Mouse (Mus musculus): ENCODE measurements at regions not wholly inside any gene's neighbourhood (a gene's known extent, or its start where the extent isn't known, plus 50 kb on each side); places are given as distances from the start of the nearest gene placed in this dataset.
A peak's percentile ranks its signal among the peaks of the same experiment; 100 is the strongest.

DNA sequence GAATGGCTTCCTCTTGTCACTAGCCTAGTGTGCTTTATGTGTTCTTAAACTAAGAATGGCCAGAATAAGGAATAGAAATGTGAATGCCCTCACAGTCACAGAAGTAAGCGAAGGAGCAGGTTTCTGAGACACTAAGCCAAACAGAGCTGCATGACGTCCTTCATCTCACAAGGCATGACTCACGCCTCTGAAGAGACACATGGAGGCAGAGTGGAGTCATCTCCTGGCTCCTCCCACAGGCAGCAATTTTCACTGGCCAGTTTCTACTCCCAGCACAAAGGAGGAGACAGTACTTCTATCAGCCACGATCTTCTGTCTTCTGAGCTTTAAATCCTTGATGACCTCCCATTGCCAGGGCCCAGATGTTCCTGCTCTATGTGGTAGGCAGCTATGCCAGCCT, 291.3 kb upstream of the Rnf32 start:
- no peak for DNase-seq

DNA sequence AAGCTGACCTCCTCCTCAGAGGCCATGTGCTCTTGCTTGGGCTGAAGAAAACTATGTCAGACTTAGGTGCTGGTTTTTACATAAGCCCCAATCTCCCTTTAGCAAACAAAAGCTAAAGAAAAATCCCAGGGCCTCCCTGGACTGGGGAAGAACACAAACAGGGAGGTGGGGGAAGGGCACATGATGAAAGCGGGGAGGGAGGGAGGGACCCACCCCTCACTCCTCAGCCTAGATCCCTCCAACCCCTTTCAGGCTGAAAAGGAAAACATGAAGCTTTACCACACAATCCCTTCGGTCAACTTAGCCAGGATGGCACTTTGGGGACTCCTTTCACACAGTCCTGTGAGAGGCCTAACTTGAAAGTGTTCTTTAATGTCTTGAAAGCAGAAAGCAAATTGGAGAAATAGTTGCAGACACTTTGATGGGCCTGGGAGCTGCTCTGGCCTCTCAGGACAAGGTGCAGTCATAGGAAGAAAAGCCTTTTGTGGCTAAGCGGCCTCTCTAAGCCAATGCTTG, 291.9 kb upstream of the Rnf32 start:
- no peak for DNase-seq

DNA sequence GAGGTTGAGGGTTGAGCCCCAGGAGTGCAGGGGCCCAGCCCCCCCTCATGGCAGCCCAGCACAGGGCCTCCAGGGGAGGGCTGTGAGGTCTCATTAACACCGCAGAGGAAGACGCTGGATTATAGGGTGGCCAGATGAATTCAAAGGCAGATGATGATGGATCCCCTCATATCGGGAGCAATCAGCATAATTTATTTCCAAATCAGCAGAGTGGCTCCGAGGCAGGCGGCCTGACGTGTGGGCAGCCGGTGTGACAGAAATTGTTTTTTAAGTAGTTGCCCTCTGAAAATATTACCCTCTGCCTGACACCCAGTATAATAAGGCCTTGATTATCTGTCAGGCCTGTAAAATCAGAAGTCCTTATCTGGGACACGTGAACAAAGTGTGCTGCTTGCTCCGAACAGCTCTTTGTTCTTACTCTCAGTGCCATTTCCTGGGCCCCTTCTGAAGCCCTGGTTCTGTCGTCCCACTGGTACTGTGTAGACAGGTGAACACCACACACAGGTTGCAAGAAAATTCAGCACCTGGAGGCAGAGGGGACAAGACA, 303.0 kb upstream of the Rnf32 start:
- peak; percentile 16 for DNase-seq

DNA sequence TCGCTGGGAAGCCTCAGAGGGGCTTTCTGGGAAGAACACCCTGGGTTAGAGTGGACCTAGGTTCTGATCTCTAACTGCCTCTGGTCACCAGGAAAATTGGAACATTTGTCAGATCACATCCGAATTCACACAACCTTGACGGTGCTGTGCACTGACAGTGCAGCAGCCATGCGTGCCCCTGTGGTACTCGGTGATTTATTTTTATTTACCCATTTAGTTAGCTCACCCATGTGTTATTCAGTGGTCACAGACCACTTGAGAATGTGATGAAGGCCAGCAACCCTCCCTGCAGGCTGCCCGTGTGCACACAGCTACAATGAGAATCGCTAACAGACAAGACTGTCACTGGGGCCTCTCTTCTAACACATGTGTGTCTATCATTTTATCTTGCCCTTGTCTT, 303.8 kb upstream of the Rnf32 start:
- peak; percentile 12 for DNase-seq

DNA sequence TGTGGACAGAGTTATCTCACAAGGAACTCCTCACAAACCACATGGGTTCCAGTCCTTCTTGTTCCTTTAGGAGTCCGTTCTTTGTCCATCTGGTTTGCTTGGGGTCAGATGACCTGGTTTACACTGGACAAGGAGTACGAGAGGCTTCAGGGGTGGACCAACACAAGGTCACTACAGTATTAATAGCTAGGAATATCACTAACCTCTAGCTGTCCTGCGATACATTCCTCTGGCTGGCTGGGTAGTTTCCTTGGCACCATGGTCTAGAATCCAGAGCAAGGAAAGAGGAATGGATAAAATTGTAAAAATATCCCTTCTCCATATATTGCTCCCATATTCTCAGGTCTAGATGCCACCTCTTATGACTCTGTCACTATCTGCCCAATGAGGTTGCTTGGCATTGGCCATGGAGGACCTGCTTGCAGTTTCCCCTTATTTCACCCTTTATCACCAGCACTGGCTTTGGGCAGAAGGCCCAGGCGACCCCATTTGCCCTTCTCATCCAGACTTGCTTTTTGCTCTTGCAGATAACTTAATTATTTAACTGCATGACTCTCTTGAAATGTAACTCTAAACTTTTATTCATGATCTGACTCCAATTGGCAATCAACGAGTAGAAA, 310.9 kb upstream of the Rnf32 start:
- DNase-seq, result no peak

DNA sequence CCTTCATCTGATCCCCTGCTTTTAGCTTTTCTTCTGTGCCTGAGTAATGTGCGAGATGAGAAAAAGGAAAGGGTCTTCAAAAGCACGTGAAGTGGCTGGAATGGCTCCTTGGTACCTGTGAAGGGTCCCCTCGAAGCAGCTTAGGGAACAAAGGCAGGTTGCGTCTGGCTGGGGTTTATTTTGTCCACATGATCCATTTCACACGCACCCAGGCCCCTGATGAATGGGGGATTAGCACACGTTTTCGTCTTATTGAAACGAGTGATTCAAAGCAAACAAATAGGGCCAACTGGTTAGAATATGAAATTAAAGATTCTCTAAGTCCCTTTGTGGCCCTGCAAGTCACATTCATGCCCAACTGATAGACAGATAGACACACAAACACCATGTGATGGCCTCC, 319.6 kb upstream of the Rnf32 start:
- DNase-seq, result no peak

DNA sequence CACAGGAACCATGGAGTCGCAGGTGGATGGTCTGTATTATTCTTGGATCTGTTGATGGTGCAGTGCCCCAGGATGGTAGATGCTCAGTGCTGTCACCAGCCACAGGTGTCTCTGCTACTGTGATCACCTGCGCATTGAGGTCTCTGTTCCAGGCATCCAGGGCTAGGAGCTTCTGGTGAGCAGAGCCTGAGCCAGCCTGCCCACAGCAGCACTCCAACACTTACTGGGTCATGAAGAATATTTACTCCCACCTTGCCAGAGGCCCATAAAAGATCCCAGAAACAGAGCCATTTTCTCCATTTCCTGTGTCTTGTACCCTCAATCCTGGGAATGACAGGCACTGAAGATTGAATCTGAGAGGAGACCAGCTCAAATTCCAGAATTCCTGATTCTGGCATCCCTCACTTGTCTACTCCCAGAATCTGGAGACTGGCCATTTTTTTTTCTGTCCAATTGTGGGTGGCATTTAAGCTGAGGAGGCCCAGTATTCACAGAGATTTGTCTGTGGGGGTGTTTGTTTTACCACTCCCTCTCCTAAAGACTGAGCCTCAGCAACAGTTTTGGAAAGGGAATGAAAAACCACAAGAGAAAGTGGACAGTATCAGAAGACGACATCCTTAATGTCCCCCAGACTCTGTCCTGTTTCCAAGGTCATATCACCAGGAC, 322.1 kb upstream of the Rnf32 start:
- DNase-seq, result no peak

DNA sequence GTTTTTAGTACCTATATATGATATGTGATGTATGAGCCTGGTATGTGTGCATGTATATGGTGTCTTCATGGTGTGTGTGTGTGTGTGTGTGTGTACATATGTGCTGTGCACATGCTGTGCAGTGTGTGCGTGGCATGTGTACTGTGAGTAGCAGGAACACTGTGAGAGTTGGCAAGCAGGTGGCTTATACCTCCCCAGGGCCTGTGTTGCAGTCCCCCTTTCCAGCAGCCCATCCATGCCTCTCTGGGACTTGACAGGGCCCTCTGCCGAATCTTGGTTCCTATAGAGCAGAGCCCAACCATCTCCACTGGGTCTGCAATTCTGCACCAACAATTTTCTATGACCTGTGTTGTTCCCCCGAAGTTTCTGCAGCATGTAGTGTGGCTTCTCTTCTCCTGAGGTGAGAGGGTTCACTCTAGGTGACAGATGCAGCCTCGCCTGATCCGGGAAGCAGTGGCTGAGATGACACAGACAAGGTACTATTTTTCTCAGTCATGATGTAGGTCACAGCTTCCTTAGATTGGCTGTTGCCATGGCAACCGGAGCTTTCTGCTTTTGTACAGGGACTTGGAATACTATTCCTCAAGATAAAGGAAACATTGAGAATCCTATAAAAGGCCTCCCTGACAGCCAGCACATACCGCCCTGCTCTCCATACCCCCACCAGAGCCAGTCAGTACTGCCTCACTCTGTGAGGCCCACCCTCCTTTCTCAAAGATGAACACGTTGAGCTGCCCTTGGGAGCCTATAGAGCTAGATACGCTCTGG, 336.0 kb upstream of the Rnf32 start:
- peak; percentile 65 for DNase-seq

DNA sequence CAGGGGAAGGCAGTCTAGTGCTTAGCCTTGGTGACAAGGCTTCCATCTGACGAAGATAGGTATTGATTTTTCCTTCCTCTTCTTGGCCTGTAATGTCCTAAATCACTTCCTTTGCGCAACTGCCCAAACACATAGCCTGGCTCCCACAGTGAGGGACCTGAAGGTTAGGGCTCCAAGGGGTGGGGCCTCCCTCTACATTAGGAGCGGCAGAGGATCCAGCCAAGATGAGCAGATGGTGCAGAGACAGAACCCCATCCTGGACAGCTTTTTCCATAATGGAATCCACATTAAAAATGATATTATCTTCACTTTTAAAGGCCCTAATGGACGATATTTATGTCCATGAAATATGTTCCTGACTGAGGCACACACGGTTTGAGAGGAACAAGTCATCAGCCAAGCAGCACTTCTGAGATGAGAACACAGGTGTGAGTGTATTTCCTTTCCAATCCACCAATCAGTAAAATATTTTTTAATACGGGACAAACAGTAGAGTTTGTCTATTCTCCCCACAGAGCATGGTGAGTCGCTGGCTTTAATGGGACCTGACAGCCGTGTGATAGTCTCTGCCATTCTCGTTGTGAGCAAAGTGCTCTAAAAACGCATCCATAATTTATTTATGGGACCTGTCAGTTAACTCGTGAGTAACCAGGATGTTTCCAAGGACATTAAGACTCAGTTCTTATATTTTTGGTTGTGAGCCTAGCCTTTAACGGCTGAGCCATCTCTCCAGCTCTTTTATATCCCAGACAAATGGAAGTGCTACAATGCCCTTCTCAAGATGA, 357.5 kb upstream of the Rnf32 start:
- DNase-seq, result peak; percentile 59

DNA sequence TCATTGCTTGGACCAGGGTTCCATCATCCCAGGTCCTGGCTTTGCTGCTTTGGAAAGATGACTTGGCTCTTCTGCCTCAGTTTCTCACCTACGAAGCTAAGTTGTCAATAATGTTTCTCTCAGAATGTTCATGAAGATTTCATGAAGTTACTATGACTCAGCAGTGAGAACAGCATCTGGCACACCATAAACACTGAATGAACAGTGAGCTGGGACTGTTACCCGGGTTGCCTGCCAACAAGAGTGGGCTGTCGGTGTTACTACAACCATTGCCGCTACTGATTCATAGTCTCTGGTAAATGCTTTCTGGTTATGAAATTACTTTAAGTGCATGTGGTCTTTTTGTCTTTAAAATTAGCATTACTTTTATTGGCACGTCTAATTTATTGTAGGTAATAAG, 352.0 kb upstream of the Shh start:
- DNase-seq, result no peak

DNA sequence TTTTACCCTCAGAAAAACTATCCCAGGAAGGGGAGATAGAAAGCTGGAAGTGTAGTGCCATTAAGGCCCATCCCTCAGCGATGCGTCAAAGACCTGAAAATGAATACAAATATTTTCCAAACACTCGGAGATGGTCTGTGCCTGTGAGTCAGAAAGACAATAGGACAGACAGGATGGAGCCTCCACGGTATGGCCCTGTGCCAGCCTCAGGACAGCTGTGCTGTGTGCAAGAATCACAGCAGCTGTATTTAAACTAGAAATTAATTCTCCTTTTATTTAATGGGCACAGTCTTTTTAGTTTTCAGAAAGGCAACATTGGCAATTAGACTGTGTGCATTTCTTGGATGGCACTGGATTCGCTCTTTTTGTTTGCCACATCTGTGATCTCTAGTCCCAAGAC, 340.9 kb upstream of the Shh start:
- no peak for DNase-seq

DNA sequence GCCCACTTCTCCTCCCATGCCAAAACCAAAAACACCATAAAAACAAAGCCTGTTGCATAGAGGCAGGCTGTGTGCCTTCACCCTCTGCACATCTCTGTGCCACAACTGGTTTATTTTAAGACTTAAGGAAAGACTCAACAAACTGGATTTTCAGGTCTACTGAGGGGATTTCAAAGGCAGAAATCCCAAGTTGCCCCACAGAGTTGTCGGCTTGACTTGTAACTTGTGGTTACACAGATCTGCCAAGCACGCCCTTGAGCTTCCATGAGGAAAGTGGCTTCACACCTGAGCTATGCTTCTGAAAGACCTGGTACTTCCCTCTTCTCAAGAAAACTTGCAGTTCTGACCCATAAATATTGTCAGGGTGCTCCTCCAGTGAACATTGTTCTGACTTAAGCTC, 332.4 kb upstream of the Shh start:
- no peak for DNase-seq

DNA sequence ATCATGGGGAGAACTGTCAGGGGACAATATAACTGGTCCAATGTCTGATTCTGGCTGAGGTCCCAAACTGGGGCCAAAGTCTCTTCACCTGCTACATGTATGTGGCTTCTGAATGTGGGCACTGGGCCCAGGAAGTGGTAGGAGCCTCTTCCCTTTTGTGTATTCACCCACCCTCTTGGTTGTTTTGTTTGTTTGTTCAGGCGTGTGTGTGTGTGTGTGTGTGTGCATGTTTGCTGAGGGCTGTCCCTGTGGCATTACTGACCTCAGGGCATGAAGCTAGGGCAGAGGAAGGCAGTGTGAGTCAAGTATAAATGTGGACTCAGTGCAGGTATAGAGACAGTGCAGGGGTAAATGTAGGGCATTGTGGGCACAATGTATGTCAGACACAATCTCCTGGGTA, 331.3 kb upstream of the Shh start:
- DNase-seq, result no peak

DNA sequence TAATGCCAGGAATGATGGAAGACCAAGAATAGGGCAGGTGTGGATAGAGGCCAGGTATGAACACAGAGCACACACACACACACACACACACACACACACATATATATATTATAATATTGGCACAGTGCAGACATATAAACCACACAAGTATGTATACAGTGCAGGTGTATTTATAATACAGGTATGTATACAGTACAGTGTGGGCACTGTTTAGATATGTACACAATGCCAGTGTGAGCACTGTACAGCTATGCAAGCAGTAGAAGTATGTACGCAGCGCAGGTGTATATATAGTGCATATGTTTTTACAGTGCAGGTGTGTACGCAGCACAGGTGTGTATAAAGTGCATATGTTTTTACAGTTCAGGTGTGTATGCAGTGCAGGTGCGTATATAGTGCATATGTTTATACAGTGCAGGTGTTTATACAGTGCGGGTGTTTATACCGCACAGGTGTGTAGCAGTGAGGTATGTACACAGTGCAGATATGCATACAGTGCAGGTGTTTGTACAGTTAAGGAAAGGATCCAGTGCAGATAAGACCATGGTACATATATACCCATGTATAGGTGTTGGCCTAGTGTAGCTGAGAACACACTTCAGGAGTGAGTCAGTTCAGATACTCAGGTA, 328.2 kb upstream of the Shh start:
- no peak for DNase-seq

DNA sequence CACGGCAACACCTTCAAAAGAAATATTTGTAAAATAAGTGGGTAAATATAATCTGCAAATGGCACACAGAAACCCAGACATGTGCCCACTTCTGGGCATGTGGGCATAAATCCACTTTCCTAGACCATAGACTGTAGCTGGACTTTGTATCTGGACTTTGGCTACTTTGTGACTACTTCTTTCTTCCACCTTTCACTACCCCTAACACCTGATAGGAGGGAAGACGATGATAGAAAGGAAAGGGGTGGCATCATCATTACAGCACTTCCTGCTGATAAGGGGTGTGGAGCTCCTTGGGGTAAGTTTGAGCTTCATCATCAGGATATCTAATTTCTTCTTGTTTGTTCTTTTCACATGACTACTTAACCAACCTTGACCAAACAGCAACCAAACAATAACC, 326.7 kb upstream of the Shh start:
- no peak for DNase-seq

DNA sequence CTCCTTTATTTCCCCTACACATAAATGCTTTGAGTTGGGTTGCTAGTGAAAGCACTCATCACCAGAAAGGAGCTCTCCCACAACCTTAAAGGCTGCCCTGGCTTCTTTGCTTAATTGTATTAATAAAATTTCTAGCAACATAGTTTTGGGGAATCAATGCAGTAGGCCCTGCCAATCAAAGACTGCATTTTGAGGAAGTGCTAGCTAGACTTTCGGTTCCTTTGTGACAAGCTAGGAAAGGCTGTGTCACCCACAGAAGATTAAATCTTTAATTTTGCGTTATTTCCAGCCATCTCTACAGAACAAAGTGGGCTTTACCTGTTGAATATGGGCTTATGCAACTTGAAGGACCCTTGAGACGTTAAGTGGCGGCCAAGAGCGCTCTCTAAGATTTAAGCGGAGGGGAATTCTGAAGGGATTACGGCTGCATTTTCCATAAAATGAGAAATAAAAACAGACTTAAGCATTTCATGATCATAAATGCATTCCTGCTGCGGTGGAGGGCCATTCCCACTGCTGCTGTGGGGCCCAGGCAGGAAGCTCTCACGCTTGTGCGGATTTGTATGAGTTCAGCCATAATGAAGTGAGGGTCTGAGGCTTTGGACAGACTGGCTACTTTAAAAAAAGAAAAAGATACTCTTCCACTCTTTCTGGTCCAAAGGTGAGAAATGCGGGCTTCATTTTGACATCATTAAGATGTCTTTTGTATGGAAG, 318.4 kb upstream of the Shh start:
- no peak for DNase-seq

DNA sequence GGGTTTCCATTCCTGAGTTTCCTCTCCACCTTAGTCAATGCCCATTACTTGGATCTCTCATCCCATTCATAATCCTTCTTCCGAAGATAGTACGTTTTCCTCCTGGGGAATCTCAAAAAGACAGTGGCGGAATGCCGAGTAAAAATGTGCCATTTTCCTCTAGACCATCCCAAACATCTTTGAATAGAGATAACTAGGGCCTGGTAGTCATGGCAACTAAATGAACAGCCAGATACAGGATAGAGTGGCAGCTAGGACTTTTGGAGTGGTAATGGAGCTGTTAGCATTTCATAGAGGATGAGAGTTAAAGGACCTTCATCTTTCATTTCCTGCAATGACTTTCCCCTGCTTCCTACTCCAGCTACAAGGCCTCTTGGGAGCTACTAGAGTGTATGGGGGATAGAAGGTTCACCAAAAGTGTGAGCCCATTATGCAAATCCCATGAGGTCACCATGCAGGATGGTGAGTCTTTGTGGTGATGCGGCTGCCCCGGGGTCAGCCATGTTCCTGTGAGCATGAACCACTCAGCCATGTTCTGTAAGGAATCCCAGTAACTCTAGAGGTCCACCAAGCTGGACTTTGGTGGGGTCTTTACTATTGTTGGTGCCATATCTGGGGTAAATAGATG, 317.4 kb upstream of the Shh start:
- DNase-seq, result no peak

DNA sequence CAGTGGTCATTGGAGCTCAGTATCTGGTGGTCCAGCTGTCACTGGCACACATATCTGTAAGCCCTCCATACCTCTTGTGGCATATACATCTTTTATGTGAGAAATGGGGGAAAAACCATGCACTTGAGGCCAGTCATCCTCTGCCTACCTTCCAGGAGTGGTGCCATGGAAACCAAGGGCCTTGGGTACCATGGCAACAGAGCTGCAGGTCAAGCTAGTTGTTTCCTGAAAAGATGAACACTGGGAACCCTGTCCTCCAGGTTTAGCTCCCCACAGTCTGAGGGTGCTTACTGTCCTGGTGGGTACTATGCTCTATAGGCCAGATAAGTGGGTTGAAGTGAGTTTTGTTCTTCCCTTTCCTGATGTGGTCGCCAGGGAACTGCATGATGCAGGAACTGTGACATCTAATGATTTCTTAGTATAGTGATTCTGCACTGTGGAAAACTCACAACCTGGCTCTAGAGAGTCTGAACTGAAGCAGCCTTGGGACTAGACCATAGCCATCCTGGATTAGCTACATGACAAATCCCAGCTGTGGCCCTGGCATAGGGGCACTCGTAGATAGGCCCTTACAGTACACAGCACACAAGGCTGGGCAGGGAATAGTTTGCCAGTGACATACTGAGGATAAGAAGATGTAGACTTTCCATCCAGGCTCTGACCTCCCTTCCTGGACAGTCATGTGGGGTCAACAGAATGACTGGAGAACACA, 308.7 kb upstream of the Shh start:
- DNase-seq, result no peak

DNA sequence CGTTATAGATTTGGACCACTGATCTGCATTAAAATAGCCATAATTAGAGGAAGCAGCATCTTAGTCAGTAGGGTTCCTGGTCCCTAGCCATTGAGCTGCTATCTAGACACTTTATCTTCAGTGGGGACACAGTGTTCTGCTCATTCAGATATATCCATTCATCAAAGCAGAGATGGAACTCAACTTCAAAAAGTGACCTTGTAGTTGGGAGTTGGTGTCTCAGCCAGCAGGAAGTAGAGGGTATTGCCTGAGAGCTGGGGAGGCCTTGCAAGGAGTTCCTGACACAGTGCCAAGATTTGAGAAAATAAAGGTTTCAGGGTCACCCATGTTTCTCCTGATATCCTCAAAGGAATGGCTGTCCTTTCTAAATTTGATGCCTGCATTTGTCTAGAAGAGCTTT, 304.7 kb upstream of the Shh start:
- DNase-seq, result no peak

DNA sequence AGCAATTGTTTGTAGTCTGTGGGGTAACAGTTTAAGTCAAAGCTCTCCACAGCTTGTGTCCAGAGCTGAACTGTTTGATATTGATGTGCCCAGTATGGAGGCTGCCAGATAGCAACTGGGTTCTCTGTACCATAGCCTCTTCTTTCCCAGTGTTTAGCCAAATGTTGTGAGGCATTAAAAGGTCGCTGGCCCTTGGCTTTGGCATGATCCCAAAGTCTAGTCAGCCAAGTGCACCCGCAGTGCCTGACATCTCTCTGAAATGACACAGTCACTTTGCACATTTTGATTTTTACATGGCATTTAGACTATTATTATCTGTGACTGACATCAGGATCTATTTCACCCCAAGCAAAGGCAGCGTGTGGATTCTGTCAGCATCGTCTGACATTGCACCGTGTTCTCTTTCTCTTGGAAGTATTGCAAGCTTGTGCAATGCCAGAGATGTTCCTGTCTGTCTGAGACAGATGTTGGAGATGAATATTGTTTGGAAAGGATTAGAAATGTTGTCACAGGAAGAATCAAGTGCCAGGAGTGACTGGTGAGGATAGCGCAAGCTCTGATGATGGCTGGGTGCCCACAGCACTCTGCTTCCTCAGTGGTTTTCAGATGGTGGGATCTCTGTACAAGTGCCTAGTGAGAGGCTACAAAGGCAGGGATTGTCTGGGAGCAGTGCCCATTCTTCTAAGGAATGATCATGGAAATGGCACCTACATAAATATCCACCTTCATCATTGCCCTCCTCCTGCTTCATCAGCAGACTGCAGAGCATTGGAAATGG, 289.3 kb upstream of the Shh start:
- no peak for DNase-seq
